Mouse (Mus musculus) MEL (cell line): ENCODE data around the gene Stx17. TPM values are rescaled to one million over a fixed set of nuclear protein-coding genes. Genes with fewer than 3 reads are reported as not detected.

Experiments used
- DNase-seq: peaks from one replicate; pipeline ENCODE4 v3.0.0; 2011; ENCODE audit warnings: low read depth, low spot score
- H3K27ac ChIP-seq: 2 replicates; pipeline ENCODE4 v1.5.1; 2012; ENCODE audit warnings: low read depth, mild to moderate bottlenecking, control low read depth, low read length, moderate library complexity; ENCODE audit not compliant: control insufficient read depth
- H3K27me3 ChIP-seq, 2 experiments: fragments of 150-350 bp in 1 of 2; sonication (generic) in 1 of 2; 2 replicates each; pipeline ENCODE4 v1.6.1; 2012; ENCODE audit warnings: low read length in 2 of 2, mild to moderate bottlenecking in 2 of 2, improper control_type of control experiment in 1 of 2, moderate library complexity in 1 of 2; ENCODE audit not compliant: insufficient read depth in 2 of 2, control insufficient read depth in 1 of 2
- H3K36me3 ChIP-seq, 2 experiments: 2 replicates each; pipeline ENCODE4 v1.6.1; 2012 to 2014; ENCODE audit warnings: low read length in 2 of 2, improper control_type of control experiment in 1 of 2, inconsistent platforms in 1 of 2, mild to moderate bottlenecking in 1 of 2; ENCODE audit not compliant: insufficient read depth in 2 of 2, control insufficient read depth in 1 of 2
- H3K4me1 ChIP-seq, 2 experiments: fragments of 150-350 bp in 1 of 2; sonication (generic) in 1 of 2; 2 replicates each; pipeline ENCODE4 v1.6.1; 2012; ENCODE audit warnings: low read length in 2 of 2, improper control_type of control experiment in 1 of 2, mild to moderate bottlenecking in 1 of 2; ENCODE audit not compliant: insufficient read depth in 2 of 2, control insufficient read depth in 1 of 2
- H3K4me3 ChIP-seq, 2 experiments: fragments of 150-350 bp in 1 of 2; sonication (generic) in 1 of 2; 2 replicates each; pipeline ENCODE4 v1.5.1; 2012; ENCODE audit warnings: low read depth in 2 of 2, low read length in 2 of 2, mild to moderate bottlenecking in 2 of 2, moderate library complexity in 2 of 2, control low read depth in 1 of 2, improper control_type of control experiment in 1 of 2; ENCODE audit not compliant: control insufficient read depth in 1 of 2, insufficient read depth in 1 of 2
- H3K79me2 ChIP-seq: 2 replicates; pipeline ENCODE4 v1.6.1; 2012; ENCODE audit warnings: mild to moderate bottlenecking, low read length, moderate library complexity; ENCODE audit not compliant: control insufficient read depth, poor library complexity, insufficient read depth
- H3K9ac ChIP-seq: 2 replicates; pipeline ENCODE4 v1.6.1; 2012; ENCODE audit warnings: low read depth, mild to moderate bottlenecking, control low read depth, low read length, moderate library complexity; ENCODE audit not compliant: control insufficient read depth, poor library complexity, severe bottlenecking
- H3K9me3 ChIP-seq: fragments of 150-350 bp; sonication (generic); replicated peaks from 2 replicates; pipeline ENCODE4 v1.6.1; 2012; ENCODE audit warnings: mild to moderate bottlenecking, low read length, improper control_type of control experiment, moderate library complexity; ENCODE audit not compliant: insufficient read depth
- CHD2 ChIP-seq: IDR thresholded peaks from 2 replicates; pipeline ENCODE4 v1.6.1; 2011; ENCODE audit warnings: low read length, improper control_type of control experiment
- CTCF ChIP-seq, 3 experiments: IDR thresholded peaks in 2 of 3; conservative IDR thresholded peaks in 1 of 3; 2 replicates each; pipeline ENCODE4 v1.5.1; 2011 to 2012; ENCODE audit warnings: low read length in 3 of 3, low read depth in 2 of 3, mild to moderate bottlenecking in 2 of 3, improper control_type of control experiment in 1 of 3, inconsistent platforms in 1 of 3, mixed read lengths in 1 of 3, moderate library complexity in 1 of 3; ENCODE audit not compliant: control insufficient read depth in 1 of 3, insufficient read depth in 1 of 3, poor library complexity in 1 of 3, severe bottlenecking in 1 of 3
- EP300 ChIP-seq, 2 experiments: IDR thresholded peaks; 2 replicates each; pipeline ENCODE4 v1.6.1; 2011; ENCODE audit warnings: improper control_type of control experiment in 2 of 2, low read length in 2 of 2, low read depth in 1 of 2, mild to moderate bottlenecking in 1 of 2
- ETS1 ChIP-seq: IDR thresholded peaks from 2 replicates; pipeline ENCODE4 v1.6.1; 2012; ENCODE audit warnings: low read depth, mild to moderate bottlenecking, inconsistent platforms, low read length, improper control_type of control experiment, moderate library complexity
- GATA1 ChIP-seq: IDR thresholded peaks from 2 replicates; pipeline ENCODE4 v1.6.1; 2011; ENCODE audit warnings: low read depth, low read length, improper control_type of control experiment
- HCFC1 ChIP-seq: IDR thresholded peaks from 2 replicates; pipeline ENCODE4 v1.6.1; 2012; ENCODE audit warnings: low read depth, mild to moderate bottlenecking, inconsistent platforms, low read length, improper control_type of control experiment, moderate library complexity
- JUND ChIP-seq: IDR thresholded peaks from 2 replicates; pipeline ENCODE4 v1.6.1; 2011; ENCODE audit warnings: low read depth, mild to moderate bottlenecking, improper control_type of control experiment, low read length
- MAX ChIP-seq: IDR thresholded peaks from 2 replicates; pipeline ENCODE4 v1.6.1; 2011; ENCODE audit warnings: low read length, improper control_type of control experiment
- MEF2A ChIP-seq: IDR thresholded peaks from 2 replicates; pipeline ENCODE4 v1.6.1; 2014; ENCODE audit warnings: low read depth, mild to moderate bottlenecking, inconsistent platforms, low read length, improper control_type of control experiment; ENCODE audit not compliant: poor library complexity, insufficient replicate concordance, severe bottlenecking; ENCODE audit errors: extremely low read depth
- MXI1 ChIP-seq: IDR thresholded peaks from 2 replicates; pipeline ENCODE4 v1.6.1; 2011; ENCODE audit warnings: mild to moderate bottlenecking, low read depth, low read length, improper control_type of control experiment
- MYC ChIP-seq: IDR thresholded peaks from 2 replicates; pipeline ENCODE4 v1.6.1; 2011; ENCODE audit warnings: low read depth, mild to moderate bottlenecking, low read length, improper control_type of control experiment, moderate library complexity
- NELFE ChIP-seq: IDR thresholded peaks from 2 replicates; pipeline ENCODE4 v1.6.1; 2011; ENCODE audit warnings: low read depth, low read length, improper control_type of control experiment
- NRF1 ChIP-seq: IDR thresholded peaks from 2 replicates; pipeline ENCODE4 v1.6.1; 2014; ENCODE audit warnings: low read depth, mild to moderate bottlenecking, inconsistent platforms, low read length, improper control_type of control experiment, moderate library complexity; ENCODE audit not compliant: poor library complexity, insufficient read depth, severe bottlenecking
- POLR2AphosphoS2 ChIP-seq: IDR thresholded peaks from 2 replicates; pipeline ENCODE4 v1.6.1; 2011; ENCODE audit warnings: low read length, improper control_type of control experiment
- POLR2AphosphoS5 ChIP-seq: IDR thresholded peaks from 2 replicates; pipeline ENCODE4 v1.6.1; 2012; ENCODE audit warnings: low read depth, borderline replicate concordance, mild to moderate bottlenecking, inconsistent platforms, low read length, moderate library complexity, mixed read lengths
- RAD21 ChIP-seq: IDR thresholded peaks from 2 replicates; pipeline ENCODE4 v1.6.1; 2011; ENCODE audit warnings: mild to moderate bottlenecking, low read depth, low read length, improper control_type of control experiment
- SIN3A ChIP-seq: IDR thresholded peaks from 2 replicates; pipeline ENCODE4 v1.6.1; 2012; ENCODE audit warnings: low read length, improper control_type of control experiment, inconsistent platforms
- TAL1 ChIP-seq: IDR thresholded peaks from 2 replicates; pipeline ENCODE4 v1.6.1; 2012; ENCODE audit warnings: mild to moderate bottlenecking, inconsistent platforms, low read length, moderate library complexity, mixed read lengths
- TBP ChIP-seq: IDR thresholded peaks from 2 replicates; pipeline ENCODE4 v1.8.0; 2011; ENCODE audit warnings: low read depth, low read length, improper control_type of control experiment
- TCF12 ChIP-seq: IDR thresholded peaks from 2 replicates; pipeline ENCODE4 v1.6.1; 2014; ENCODE audit warnings: low read depth, mild to moderate bottlenecking, inconsistent platforms, low read length, improper control_type of control experiment, moderate library complexity
- ZKSCAN1 ChIP-seq: IDR thresholded peaks from 2 replicates; pipeline ENCODE4 v1.6.1; 2012; ENCODE audit warnings: low read depth, mild to moderate bottlenecking, inconsistent platforms, low read length, improper control_type of control experiment, moderate library complexity
- ZNF384 ChIP-seq: IDR thresholded peaks from 2 replicates; pipeline ENCODE4 v1.6.1; 2012; ENCODE audit warnings: low read depth, mild to moderate bottlenecking, inconsistent platforms, low read length, improper control_type of control experiment
- polyA plus RNA-seq, 2 experiments: library from polyadenylated mRNA; stranded (reverse) in 1 of 2; unstranded in 1 of 2; fragments of >175 nt in 1 of 2; fragments of >200 nt in 1 of 2; gene quantifications; 2 replicates each; pipeline versions ENCODE4 v1.2.1 to v1.2.4; 2012; ENCODE audit warnings: low replicate concordance in 2 of 2, low read depth in 1 of 2; ENCODE audit not compliant: insufficient read length in 2 of 2, insufficient read depth in 1 of 2, missing spikeins in 1 of 2
- total RNA-seq: library from RNA; depleted of rRNA; stranded (reverse); fragments of 300-350 nt; gene quantifications from 2 replicates; pipeline ENCODE4 v1.2.3, GENCODE M21; 2012

The Stx17 gene
- total and polyA plus RNA-seq, 3 experiments, result 10.4 to 55.1 (median 10.5) TPM

- H3K4me1 ChIP-seq, result peaks cover 0 to 11% of the 10 kb centered on the region in 2 experiments; a peak in 2 of 4 replicates
- H3K9ac ChIP-seq, result no peak overlapping the region
- no peaks in the 10 kb centered on the region; a peak in 1 of 4 replicates for H3K27me3 ChIP-seq
- H3K36me3 ChIP-seq, result peaks cover 0 to 6% of the 10 kb centered on the region in 2 experiments; a peak in 2 of 4 replicates
- H3K27ac ChIP-seq, result no peak overlapping the region
- TF ChIP-seq SIN3A (no peak), EP300 (IDR thresholded peaks at IDR 0.05; ENCODE audit: low read depth in 1 of 2, low read length in 2 of 2) (peak; percentile 46 to 66; a peak in 3 of 4 replicates), TAL1 (peak; percentile 40; the same call in 1 of the 2 replicates), GATA1 (peak; percentile 67), TCF12 (peak; percentile 67)
- H3K79me2 ChIP-seq, result no peaks in the 10 kb centered on the region
- no peaks in the 10 kb centered on the region for H3K9me3 ChIP-seq
- H3K4me3 ChIP-seq, result no peak overlapping the region
- DNase-seq, result peak; percentile 56
These were observed 38.1 kb upstream of the Stx17 start for GRCm38 (mm10) chr4:48086609-48087008.

GRCm38 (mm10) chr4:48087497-48087896, 37.2 kb upstream of the Stx17 start:
- Histone ChIP-seq H3K9me3 (no peaks in the 10 kb centered on the region), H3K36me3 (peaks cover 0 to 6% of the 10 kb centered on the region in 2 experiments; a peak in 2 of 4 replicates), H3K4me3 (no peak overlapping the region), H3K79me2 (no peaks in the 10 kb centered on the region), H3K9ac (no peak overlapping the region), H3K27ac (no peak overlapping the region), H3K4me1 (peaks cover 0 to 11% of the 10 kb centered on the region in 2 experiments; a peak in 2 of 4 replicates), H3K27me3 (no peaks in the 10 kb centered on the region; a peak in 1 of 4 replicates)
- no peak for DNase-seq
- no peak for TF ChIP-seq GATA1
- TF ChIP-seq TBP, result no peak
- no peak for TF ChIP-seq POLR2AphosphoS5
- no peak for TF ChIP-seq ZKSCAN1

- Histone ChIP-seq H3K4me3 (no peak overlapping the region), H3K27me3 (peaks cover 0 to 1% of the 10 kb centered on the region in 2 experiments; a peak in 3 of 4 replicates), H3K79me2 (no peaks in the 10 kb centered on the region), H3K36me3 (no peaks in the 10 kb centered on the region), H3K9ac (no peak overlapping the region), H3K27ac (no peak overlapping the region), H3K4me1 (no peaks in the 10 kb centered on the region), H3K9me3 (no peaks in the 10 kb centered on the region)
- TF ChIP-seq POLR2AphosphoS2 (no peak), NRF1 (no peak), MXI1 (no peak), NELFE (no peak), CTCF (IDR thresholded peaks at IDR 0.05 in 2 of 3, conservative IDR thresholded peaks at IDR 0.05 in 1 of 3; ENCODE audit: control insufficient read depth in 1 of 3, insufficient read depth in 1 of 3, low read depth in 2 of 3, low read length in 3 of 3, poor library complexity in 1 of 3, severe bottlenecking in 1 of 3) (no peak), ETS1 (no peak), GATA1 (no peak), CHD2 (no peak), MAX (no peak), RAD21 (no peak), HCFC1 (no peak), ZNF384 (no peak), JUND (no peak), MEF2A (no peak), MYC (no peak), ZKSCAN1 (no peak)
- no peak for DNase-seq
These were observed 31.5 kb upstream of the Stx17 start for GRCm38 (mm10) chr4:48093221-48093620.
